Mouse (Mus musculus) forebrain, embryonic 14.5 days (tissue): Measurements from ENCODE around the gene Drc3. TPM values are rescaled to one million over a fixed set of nuclear protein-coding genes. Genes with fewer than 3 reads are reported as not detected.

Experiments
- ATAC-seq: fragments of 200-750 bp; cut with Nextera tagmentation; 2 replicates; pipeline ENCODE4 v1.8.0; 2017; ENCODE audit warnings: mild to moderate bottlenecking, moderate library complexity
- DNase-seq: peaks from one replicate; pipeline ENCODE4 v3.0.0-alpha.2; 2015; ENCODE audit warnings: low spot score
- H3K27ac ChIP-seq: fragments of 300-500 bp; sonication (generic); 2 replicates; pipeline ENCODE4 v1.5.1; 2014; ENCODE audit warnings: low read depth, mild to moderate bottlenecking, control low read depth, low read length, moderate library complexity
- H3K27me3 ChIP-seq: fragments of 300-500 bp; sonication (generic); replicated peaks from 2 replicates; pipeline ENCODE4 v1.6.1; 2014; ENCODE audit warnings: low read length, control low read depth, mixed read lengths; ENCODE audit not compliant: control insufficient read depth, insufficient read depth
- H3K36me3 ChIP-seq: fragments of 300-500 bp; sonication (generic); 2 replicates; pipeline ENCODE4 v1.6.1; 2014; ENCODE audit warnings: low read length, control low read depth; ENCODE audit not compliant: control insufficient read depth, insufficient read depth
- H3K4me1 ChIP-seq: fragments of 300-500 bp; sonication (generic); 2 replicates; pipeline ENCODE4 v1.6.1; 2014; ENCODE audit warnings: antibody characterized with exemption, low read length, control low read depth; ENCODE audit not compliant: control insufficient read depth, insufficient read depth
- H3K4me2 ChIP-seq: fragments of 300-500 bp; sonication (generic); 2 replicates; pipeline ENCODE4 v1.6.1; 2014; ENCODE audit warnings: mild to moderate bottlenecking, control low read depth, low read length
- H3K4me3 ChIP-seq: fragments of 300-500 bp; sonication (generic); 2 replicates; pipeline ENCODE4 v1.5.1; 2014; ENCODE audit warnings: low read depth, low read length, control low read depth
- H3K9ac ChIP-seq: fragments of 300-500 bp; sonication (generic); 2 replicates; pipeline ENCODE4 v1.6.1; 2014; ENCODE audit warnings: mild to moderate bottlenecking, low read length, control low read depth, moderate library complexity
- H3K9me3 ChIP-seq: fragments of 300-500 bp; sonication (generic); replicated peaks from 2 replicates; pipeline ENCODE4 v1.6.1; 2016; ENCODE audit warnings: low read length, control low read depth, mixed read lengths; ENCODE audit not compliant: control insufficient read depth
- WGBS: fragments of 180-500 bp; shearing (Covaris S2); extraction: QIAGEN DNeasy Blood & Tissue Kit; methylation state at CpG from one replicate; pipeline ENCODE4 v1.1.7; 2014; 5-methylcytosine and 5-hydroxymethylcytosine counted together
- polyA plus RNA-seq: library from polyadenylated mRNA; unstranded; fragments of >200 nt; fragmentation: Nextera tagmentation; extraction: Ambion mirVana; gene quantifications from 2 replicates; pipeline ENCODE4 v1.2.1, GENCODE M21; 2014

Gene Drc3
- polyA plus RNA-seq = 5.9 and 7.0 TPM in 2 replicates

DNA sequence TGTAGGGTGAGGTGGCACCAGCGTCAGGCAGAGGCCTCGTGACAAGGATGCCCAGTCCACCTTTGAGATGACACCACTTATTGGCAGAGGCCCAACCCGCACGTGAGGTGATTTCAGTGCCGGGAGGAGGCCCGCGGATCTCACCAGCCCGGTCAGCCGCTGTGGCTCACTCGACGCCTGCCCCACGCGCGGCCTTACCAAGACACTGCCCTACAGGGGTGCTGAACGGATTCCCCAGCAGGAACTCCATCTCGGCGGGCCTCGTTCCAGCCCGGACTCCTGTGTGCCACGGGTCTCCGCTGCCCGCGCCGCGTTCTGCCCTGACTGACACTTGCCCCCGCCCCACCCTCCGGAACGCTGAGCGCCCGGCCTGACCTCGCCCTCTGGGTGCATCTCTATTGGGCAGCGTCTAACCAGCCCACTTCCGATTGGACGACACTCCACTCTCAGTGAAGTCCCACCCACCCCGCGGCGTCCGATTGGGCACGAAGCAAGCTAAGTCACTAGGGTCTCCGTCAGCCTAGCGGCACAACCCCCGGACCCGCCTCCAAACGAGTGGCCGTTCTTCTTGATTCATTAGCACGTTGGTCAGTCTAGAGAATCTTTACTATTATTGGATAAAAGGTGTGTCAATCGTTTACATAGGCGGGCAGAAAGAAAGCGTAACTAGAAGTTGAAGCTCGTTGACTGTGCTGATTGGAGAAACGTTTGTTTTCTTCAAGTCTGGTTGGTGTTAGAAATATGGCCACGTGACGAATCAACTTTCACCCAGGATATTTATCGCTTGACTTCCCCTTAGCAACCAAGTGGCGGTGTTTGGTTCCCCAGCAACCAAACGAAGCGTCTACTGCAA is at the start of gene Drc3, which contains the start of gene Tom1l2:
Drc3 (plus strand) TSS at position 771 of the 853 bp plus-strand sequence.
Tom1l2 (minus strand) TSS at position 347 of the 853 bp plus-strand sequence.
- Histone ChIP-seq H3K27ac (peak within 1 kb of the TSS; percentile 52; the same call in 1 of the 2 replicates), H3K36me3 (no peaks in the 10 kb centered on the region), H3K4me3 (peak within 1 kb of the TSS; percentile 75), H3K27me3 (no peaks in the 10 kb centered on the region), H3K4me2 (peak within 1 kb of the TSS; percentile 93), H3K9me3 (no peaks in the 10 kb centered on the region), H3K4me1 (peaks cover 13% of the 10 kb centered on the region), H3K9ac (peak within 1 kb of the TSS; percentile 79)
- under 1% methylated on average over 57 of the region's 57 CpGs for WGBS
- DNase-seq (peak; percentile 100), ATAC-seq (peak; percentile 100)

DNA sequence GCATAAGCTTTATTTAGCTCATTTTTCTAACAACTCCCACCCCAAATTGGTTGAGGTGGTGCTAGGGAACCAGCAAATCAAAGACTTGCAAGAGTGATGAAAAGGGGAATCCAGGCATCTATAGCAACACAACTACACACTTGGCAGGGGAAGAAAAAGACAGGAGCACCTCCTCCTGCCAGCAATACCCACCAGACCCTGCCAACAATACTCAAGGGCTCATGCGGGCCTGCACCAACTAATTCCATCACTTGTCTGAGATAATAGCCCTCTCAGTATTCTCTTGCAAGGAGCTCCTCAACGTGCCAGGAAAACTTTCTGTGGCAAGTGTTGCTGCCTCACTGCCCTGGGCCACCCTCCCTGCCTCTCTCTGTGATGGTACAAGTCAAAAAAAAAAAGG is 49.6 kb upstream of the Drc3 start:
- Histone ChIP-seq H3K9ac (no peak overlapping the region), H3K27ac (peak overlapping the region; percentile 61; the same call in 1 of the 2 replicates), H3K4me1 (peaks cover 24% of the 10 kb centered on the region), H3K27me3 (no peaks in the 10 kb centered on the region), H3K4me2 (no peak overlapping the region), H3K4me3 (no peak overlapping the region), H3K36me3 (no peaks in the 10 kb centered on the region), H3K9me3 (no peaks in the 10 kb centered on the region)
- DNase-seq (peak; percentile 84), ATAC-seq (peak; percentile 63)
- 14% methylated on average over 2 of the region's 2 CpGs for WGBS

- Histone ChIP-seq H3K4me2 (no peak overlapping the region), H3K4me3 (no peak overlapping the region), H3K27me3 (no peaks in the 10 kb centered on the region), H3K4me1 (peaks cover 31% of the 10 kb centered on the region), H3K9me3 (no peaks in the 10 kb centered on the region), H3K9ac (no peak overlapping the region), H3K36me3 (no peaks in the 10 kb centered on the region), H3K27ac (0 out of 2 replicates have a peak overlapping the region, but pooled peaks have one; percentile 23)
- ATAC-seq (no peak), DNase-seq (peak; percentile 37)
- 29% methylated on average over 4 of the region's 4 CpGs for WGBS
Measured at GRCm38 (mm10) chr11:60305611-60306010, 47.5 kb upstream of the Drc3 start.

DNA sequence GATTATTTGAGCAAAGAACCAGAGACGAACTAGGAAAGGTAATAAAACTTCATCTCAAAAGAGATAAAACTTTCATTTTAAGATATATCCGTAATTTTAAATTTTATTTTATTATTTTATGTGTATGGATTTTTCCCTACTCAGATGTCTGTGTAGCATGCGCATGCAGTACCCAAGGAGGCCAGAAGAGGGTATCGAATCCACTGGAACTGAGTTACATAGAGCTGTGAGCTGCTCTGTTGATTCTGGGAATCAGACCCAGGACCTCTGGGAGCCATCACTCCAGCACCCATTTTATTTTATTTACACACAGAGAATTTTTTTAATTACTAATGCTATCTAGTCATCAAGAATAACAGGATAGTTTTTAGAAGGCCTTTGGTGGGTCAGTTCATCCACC is 46.3 kb upstream of the Drc3 start:
- Histone ChIP-seq H3K4me3 (no peak overlapping the region), H3K9ac (no peak overlapping the region), H3K4me1 (peaks cover 31% of the 10 kb centered on the region), H3K27me3 (no peaks in the 10 kb centered on the region), H3K27ac (no peak overlapping the region), H3K36me3 (no peaks in the 10 kb centered on the region), H3K4me2 (no peak overlapping the region), H3K9me3 (no peaks in the 10 kb centered on the region)
- DNase-seq (peak; percentile 61), ATAC-seq (no peak)
- WGBS = 63% methylated on average over 4 of the region's 4 CpGs

- Histone ChIP-seq H3K4me2 (no peak overlapping the region), H3K9ac (no peak overlapping the region), H3K4me1 (peaks cover 33% of the 10 kb centered on the region), H3K27me3 (no peaks in the 10 kb centered on the region), H3K36me3 (no peaks in the 10 kb centered on the region), H3K27ac (no peak overlapping the region), H3K9me3 (no peaks in the 10 kb centered on the region), H3K4me3 (no peak overlapping the region)
- 46% methylated on average over 2 of the region's 2 CpGs for WGBS
- DNase-seq (peak; percentile 65), ATAC-seq (peak; percentile 43; the same call in 1 of the 2 replicates)
Measured at GRCm38 (mm10) chr11:60307375-60307825, 45.7 kb upstream of the Drc3 start.

- H3K4me1 ChIP-seq = peaks cover 29% of the 10 kb centered on the region
- no peak for ATAC-seq
Measured at GRCm38 (mm10) chr11:60308061-60308460, 45.1 kb upstream of the Drc3 start.

DNA sequence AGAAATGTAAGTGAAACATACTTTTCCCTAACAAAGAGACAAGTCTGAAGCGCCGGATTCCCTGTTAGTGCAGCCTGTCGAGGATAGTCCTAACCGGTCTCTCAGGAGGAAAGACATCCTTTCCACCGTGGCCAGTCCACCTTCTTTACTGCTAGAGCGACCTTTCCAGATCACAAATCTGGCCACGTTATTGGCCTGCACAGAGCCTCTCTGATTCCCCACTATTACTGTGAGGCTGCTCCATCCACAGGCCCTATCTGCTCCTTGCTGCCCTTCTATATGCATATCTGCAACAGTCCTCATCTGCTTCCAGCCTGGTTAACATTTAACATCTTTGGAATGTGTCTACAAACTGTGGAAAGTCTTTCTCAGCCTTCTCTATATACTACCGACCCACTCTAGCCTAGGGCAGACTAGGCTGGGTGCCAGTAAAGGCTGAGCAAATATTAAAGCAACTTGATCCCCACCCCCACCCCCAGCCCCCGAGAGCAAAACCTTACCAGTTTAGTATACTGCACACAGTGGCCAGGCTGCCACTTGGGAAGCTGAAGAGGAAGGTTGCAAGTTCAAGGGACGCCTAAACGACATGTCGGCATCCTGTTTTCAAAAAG is 44.5 kb upstream of the Drc3 start:
- Histone ChIP-seq H3K27me3 (no peaks in the 10 kb centered on the region), H3K9ac (no peak overlapping the region), H3K27ac (no peak overlapping the region), H3K4me1 (peaks cover 27% of the 10 kb centered on the region), H3K4me3 (no peak overlapping the region), H3K36me3 (no peaks in the 10 kb centered on the region), H3K4me2 (no peak overlapping the region), H3K9me3 (no peaks in the 10 kb centered on the region)
- DNase-seq = no peak
- no peak for ATAC-seq
- WGBS = 72% methylated on average over 12 of the region's 12 CpGs

More at GRCm38 (mm10) chr11:60308061-60308460, 45.1 kb upstream of the Drc3 start:
- no peaks in the 10 kb centered on the region for H3K9me3 ChIP-seq
- no peak overlapping the region for H3K4me3 ChIP-seq
- no peak overlapping the region for H3K4me2 ChIP-seq
- no peak for DNase-seq
- no peak overlapping the region for H3K27ac ChIP-seq
- H3K9ac ChIP-seq = no peak overlapping the region
- WGBS = 86% methylated on average over 2 of the region's 2 CpGs
- H3K27me3 ChIP-seq = no peaks in the 10 kb centered on the region
- H3K36me3 ChIP-seq = no peaks in the 10 kb centered on the region

GRCm38 (mm10) chr11:60309875-60310274 is 43.3 kb upstream of the Drc3 start:
- H3K9ac ChIP-seq = no peak overlapping the region
- no peak overlapping the region; the same call in 1 of the 2 replicates for H3K27ac ChIP-seq

More at GRCm38 (mm10) chr11:60309875-60310274, 43.3 kb upstream of the Drc3 start:
- ATAC-seq = no peak
- H3K4me3 ChIP-seq = no peak overlapping the region
- H3K36me3 ChIP-seq = no peaks in the 10 kb centered on the region
- no peaks in the 10 kb centered on the region for H3K27me3 ChIP-seq
- H3K4me2 ChIP-seq = no peak overlapping the region
- no peaks in the 10 kb centered on the region for H3K9me3 ChIP-seq
- DNase-seq = no peak
- H3K4me1 ChIP-seq = peaks cover 27% of the 10 kb centered on the region
